Mouse (Mus musculus): ENCODE results near the gene Gpr142. TPM values are rescaled to one million over a fixed set of nuclear protein-coding genes. Genes with fewer than 3 reads are reported as not detected.
A peak's percentile ranks its signal among the peaks of the same experiment; 100 is the strongest.

Gpr142 gene
- total RNA-seq, 1 experiment from 2014 or later, result not detected

DNA sequence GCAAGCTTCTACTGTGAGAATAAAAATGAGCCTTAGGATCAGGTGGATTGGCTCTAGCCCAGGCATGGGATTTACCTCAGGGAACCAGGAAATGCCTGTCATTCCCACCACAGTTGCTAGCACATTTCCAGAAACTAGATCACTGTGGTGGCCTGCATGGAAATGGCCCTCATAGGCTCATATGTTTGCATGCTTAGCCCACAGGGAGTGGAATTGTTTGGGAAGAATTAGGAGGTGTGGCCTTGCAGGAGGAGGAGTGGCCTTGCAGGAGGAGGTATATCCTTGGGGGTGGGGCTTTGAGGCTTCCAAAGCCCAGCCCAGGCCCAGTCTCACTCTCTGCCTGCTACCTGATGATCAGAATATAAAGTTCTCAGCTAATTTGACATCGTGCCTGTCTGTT lies 3.2 kb downstream of the Gpr142 start:
- DNase-seq, result no peak

- no peak for DNase-seq
Measured at GRCm38 (mm10) chr11:114802540-114803267, 4.0 kb downstream of the Gpr142 start.

DNA sequence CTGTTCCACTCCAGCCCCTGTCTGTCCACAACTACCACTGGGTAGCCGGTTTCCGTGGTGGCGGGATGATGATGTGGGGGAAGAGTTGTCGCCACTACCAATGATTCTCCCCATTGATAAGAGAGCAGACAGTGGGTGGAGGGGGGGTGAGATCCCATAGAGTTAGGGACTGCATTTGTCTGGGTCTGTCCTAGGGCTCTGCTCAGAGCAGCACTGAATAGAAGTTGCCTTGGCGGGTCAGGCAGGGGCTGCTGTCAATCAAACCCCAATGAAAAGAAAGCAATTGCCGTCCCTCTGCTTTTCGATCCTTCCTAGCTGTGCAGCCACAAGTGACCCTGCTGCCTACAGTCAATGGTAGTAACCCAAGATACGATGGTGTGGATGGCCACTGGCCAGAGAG lies 5.3 kb downstream of the Gpr142 start:
- no peak for DNase-seq

GRCm38 (mm10) chr11:114807025-114807424 lies 8.3 kb downstream of the Gpr142 start:
- DNase-seq, result no peak

DNA sequence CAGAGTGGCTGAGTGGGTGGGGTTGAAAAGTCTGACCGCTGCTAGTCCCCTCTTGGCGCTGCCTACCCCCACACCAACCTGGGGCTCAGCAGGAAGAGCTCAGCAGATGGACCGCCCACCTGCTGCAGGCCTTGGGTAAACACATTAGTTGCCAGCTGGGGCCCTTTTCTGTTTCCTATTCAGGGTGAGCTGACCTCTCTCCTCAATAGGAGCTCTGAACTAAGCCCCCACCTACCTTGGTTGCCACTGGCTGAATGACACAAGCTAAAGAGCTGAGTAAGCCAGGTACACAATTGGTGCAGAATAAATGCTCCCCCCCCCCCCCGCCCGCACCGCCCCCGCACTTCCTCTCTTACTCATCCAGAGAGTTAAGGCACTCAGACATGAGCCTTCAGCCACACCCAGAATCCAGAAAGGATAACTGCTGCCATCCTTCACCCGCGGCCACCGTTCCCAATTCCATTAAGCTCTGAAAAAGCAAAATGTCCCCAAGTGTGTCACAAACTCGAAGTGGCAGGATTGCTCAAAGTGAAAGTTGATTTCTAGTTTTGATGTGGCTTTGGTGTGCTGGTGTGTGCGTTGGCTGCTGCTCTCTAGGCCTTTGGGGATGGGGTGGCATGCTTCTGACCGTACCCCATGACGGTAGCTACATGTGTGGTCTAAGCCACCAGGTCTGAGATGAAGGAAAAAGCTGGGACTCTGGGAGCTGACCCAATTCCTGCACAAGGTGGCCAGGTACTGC lies 9.1 kb downstream of the Gpr142 start:
- no peak for DNase-seq

GRCm38 (mm10) chr11:114809371-114809770 lies 10.6 kb downstream of the Gpr142 start:
- no peak for DNase-seq

DNA sequence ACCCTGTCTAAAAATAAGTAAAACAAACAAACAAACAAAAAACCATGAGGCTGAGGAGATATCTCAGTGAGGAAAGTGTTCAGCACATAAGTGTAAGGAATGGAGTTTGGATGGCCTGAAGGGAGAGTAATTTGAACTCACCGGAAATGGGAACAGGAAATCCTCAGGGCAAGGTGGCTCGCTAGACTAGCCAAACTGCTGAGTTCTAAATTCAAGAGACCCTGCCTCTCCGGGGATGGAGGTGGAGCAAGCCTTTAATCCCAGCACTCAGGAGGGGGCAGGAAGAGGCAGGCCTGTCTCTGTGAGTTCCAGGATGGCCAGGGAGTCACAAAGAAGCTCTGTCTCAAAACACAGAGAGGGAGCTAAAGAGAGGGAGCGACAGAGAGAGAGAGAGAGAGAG lies 11.6 kb downstream of the Gpr142 start:
- DNase-seq, result no peak

DNA sequence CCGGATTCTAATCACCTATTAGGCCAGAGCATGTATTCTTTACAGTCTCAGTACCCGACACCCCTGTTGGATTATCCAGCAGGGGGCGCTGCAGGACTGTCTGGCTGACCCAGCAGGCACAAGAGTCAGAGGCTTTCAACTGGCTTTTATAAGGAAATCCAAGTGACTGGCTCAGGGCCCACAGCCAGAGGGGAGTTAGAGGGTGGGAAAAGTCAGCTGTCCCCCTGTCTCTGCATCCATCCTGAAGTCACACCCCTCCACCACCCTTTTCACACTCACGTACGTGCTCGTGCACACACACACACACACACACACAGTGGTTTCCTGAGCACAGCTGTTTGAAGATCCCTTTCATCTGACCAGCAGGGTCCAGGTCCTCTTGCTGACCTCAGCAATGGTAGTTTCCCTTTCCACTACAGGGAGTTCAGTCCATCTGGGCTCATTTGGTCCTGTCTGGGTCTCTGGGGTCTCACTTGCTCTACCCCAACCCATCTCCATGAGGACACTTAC lies 14.1 kb downstream of the Gpr142 start:
- peak; percentile 95 for DNase-seq

DNA sequence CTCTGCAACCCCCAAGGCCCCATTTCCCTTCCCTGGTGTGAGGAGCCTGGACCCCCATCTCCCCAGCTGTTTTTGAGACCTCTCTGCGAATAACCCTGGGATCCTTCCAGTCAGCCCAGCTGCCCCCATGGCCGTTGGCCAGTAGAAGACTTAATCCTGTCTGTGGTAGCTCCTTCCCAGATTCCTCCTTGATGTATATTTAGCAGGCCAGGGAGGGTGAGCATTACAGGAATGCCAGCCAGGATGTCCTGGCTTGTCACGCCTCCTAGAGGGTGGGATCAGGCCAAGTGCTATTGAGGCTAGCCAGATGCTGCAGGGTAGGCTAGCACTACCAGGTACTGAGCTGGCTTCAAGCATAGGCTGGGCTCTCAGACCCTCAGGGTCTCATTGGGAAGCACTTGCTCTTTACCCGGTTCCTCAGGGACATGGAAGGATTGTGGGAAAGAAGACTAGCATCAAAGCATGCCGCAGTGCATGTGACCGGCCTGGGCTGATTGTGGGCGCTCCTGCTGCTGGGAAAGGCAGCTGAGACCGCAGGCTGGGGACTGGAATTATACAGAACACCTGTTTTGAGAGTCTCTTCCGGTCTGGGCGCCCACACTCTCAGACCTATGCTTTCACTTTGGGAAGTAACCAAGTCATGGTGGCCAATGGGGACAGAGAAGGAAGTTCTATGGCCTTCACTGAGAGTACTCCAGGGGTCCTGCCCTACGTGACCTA lies 16.3 kb downstream of the Gpr142 start:
- DNase-seq, result no peak

- no peak for DNase-seq
Measured at GRCm38 (mm10) chr11:114816934-114817333, 18.2 kb downstream of the Gpr142 start.

DNA sequence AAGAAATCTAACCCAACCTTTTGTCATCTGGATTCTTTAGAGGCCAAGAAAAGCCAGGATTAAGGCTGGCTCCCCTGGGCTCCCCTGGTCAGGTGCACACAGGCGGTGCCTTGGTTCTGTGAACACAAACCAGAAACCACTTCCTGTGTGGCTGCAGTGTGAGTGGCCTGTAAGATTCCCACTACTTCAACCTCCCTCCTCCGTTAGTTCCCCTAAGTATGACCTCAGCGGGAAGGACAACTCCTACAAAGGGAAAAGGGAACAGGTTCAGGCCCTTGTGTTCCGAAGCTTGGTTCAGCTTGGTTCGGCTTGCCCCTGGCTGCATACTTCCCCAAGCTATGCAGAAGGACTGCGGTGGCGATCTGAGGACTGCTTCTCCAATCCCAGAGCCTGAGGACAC lies 19.5 kb downstream of the Gpr142 start:
- no peak for DNase-seq

DNA sequence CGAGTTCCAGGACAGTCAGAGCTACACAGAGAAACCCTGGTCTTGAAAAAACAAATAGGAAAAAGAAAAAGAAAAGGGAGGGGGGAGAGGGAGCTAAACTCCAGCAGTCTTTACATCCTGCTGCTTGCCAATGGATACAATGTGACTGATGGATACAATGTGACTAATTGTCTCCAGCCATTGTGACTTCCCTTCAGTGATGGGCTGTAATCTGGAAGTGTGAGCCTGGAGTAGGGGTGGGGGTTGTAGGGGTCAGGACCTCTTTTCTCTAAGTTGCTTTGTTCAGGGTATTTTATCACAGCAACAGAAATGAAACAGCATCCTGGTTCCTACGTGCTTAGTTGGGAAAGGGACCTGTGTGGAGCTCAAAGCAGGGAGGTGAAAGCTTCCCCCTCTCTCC lies 20.4 kb downstream of the Gpr142 start:
- no peak for DNase-seq

DNA sequence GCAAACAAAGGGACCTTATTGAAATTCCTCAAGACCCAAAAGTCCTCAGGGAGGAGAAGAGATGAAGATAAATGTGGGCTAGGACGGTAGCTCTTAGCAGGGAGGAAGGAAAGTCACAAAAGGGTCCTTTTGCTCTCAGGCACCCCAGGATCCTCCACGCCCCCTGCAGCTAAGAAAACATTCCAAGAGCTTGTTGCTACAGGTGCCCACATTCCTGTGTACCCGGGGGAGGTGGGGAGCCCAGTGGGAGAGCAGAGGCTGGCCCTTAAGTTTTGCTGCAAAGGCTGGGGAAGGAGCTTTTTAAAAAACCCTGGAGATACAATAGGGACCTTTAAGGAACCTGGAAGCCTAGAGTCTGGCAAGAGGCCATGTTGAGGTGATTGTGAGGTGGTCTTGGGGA lies 21.7 kb downstream of the Gpr142 start:
- no peak for DNase-seq

- no peak for DNase-seq
Measured at GRCm38 (mm10) chr11:114821325-114821724, 22.6 kb downstream of the Gpr142 start.

DNA sequence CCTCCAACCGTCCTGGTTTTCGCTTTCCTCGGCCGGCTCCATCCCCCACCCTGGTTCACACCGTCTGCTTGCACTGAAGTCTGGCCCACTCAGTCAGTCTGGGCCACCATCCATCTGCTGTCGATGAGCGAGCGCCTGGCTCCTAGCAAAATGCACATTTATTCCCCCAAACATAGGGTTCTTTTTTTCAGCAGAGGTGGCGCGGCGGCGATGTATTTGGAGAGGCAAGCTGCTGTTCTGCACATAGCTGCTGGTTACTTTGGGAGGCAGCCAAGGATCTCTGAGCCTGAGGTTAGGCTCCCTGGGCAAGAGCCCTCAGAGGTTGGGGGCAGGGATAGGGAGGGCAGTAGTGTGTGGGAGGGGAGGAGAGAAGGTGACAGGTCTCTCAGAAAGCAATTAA lies 24.0 kb downstream of the Gpr142 start:
- no peak for DNase-seq

DNA sequence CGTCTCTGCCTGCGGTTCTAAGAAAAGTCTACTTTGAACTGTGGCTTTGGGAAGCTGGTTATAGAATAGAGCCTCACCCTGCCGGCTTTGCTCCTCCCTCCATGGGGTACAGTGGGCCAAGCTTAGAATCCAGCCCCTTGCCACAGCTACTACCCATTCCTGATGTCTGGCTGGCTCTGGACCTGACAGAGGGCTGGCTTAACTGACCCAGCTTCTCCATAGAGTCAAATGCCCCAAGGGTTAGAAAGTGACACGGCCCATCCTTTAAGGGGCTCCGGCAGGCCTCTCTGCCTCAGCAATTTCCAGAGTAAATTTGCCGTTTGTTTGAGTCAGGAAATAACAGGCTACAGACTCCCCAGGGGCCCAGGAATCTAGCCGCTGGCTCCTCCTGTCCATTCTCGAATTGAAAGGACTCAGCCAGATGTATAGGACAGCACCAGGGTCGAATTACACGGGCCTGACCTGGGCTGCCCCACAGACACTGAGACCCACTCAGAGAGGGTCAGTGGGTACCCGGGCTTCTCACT lies 24.5 kb downstream of the Gpr142 start:
- no peak for DNase-seq

DNA sequence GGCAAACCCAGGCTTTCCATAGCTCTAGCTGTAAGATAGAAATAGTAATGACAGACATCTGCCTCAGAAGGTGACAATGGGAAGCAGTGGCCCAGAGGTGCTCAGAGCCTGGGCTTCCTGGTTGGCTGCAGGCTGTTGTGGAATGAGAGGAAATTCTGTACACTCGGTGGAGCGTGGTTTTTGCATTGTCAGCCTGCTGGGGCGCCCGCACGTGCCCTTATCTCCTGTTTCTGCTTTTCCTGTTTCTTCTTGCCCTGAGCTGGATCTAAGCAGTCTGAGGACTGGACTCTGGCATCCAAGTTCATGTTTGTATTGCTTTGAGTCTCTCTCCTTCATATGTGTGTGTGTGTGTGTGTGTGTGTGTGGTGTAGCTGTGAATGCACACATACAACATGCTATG lies 28.0 kb downstream of the Gpr142 start:
- no peak for DNase-seq

GRCm38 (mm10) chr11:114829499-114830432 lies 31.0 kb downstream of the Gpr142 start:
- DNase-seq, result peak; percentile 81

- DNase-seq, result no peak
Measured at GRCm38 (mm10) chr11:114830433-114830773, 31.7 kb downstream of the Gpr142 start.

GRCm38 (mm10) chr11:114833166-114833565 lies 34.4 kb downstream of the Gpr142 start:
- DNase-seq, result no peak

GRCm38 (mm10) chr11:114843818-114844463 lies 45.2 kb downstream of the Gpr142 start:
- peak; percentile 18 for DNase-seq
